Mouse (Mus musculus): Measurements from ENCODE around the gene Ccdc6.

GRCm38 (mm10) chr10:70095506-70096270 is 1.2 kb upstream of the Ccdc6 start:
- no peak for TF ChIP-seq ZC3H11A (IDR thresholded peaks at IDR 0.05; ENCODE audit: borderline replicate concordance, low read depth, low read length)
- no peak for TF ChIP-seq HCFC1 (IDR thresholded peaks at IDR 0.05; ENCODE audit: borderline replicate concordance, insufficient read depth, low read length)
